Mouse (Mus musculus): Measurements from ENCODE around the gene Ets1.

DNA sequence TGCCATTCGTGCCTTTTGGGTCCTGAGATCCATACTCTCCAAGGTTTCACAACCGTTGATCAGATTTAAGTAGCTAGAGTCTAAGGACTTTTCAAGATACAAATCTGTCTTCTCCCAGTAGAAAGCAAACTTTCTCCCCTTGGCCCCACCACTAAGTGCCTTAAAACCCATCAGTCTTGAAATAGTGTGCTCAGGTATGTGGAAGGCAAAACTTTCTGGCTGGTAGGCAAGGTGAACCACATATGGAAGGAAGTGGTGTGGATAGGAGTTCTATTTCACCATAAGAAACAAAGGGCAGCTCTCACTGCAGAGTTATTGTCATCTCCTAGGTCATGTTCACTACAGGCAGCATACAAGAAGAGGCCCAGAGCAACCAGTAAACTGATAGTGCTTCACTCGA, 57.4 kb downstream of the Ets1 start:
- no peak for TF ChIP-seq GATA1 (IDR thresholded peaks at IDR 0.05; ENCODE audit: low read length)
- TF ChIP-seq TAL1 (IDR thresholded peaks at IDR 0.05; ENCODE audit: low read length) = no peak
